Mouse (Mus musculus): ENCODE measurements at regions not wholly inside any gene's neighbourhood (a gene's known extent, or its start where the extent isn't known, plus 50 kb on each side); places are given as distances from the start of the nearest gene placed in this dataset.

DNA sequence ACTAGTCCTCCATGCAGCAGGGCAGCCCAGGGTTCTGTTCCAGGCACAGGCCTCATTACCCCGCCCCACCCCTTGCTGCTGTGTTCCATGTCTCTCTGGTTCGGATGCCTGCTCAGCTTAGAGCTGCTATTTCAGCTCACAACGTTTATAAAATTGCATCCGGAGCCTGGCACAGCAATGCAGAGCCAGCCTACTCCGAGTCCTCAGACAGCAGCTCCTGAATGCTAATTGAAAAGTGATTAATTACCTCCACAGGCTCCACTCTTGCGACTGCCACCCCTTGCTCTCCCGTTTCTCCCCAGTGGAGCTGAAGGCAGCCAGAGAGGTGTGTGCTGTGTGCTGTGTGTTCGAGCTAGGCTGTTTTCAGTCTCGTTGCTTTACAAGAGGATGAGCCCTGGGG, 310.6 kb downstream of the Mroh4 start:
- H3K27ac ChIP-seq (ENCODE audit: insufficient read depth, low read length) = no peak overlapping the region
- H3K4me3 ChIP-seq (ENCODE audit: insufficient read depth, low read length) = no peak overlapping the region

DNA sequence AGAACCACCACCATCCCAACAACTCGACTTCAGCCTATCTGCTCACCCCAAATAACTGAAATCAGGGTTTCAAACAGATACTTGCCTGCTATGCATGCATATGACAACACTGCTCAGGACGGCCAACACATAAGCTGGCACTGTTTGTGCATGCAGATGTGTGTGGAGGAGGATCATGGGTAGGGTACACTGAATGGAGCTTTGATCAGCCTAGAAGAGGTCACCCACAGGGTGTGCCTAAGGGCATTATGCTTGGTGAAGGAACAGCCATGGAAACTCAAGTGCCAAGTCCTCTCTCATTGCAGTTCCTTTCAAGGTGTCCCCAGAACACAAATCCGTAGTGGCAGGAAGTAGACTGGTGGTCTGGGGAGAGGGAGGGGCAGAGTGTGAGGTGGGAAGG, 316.7 kb downstream of the Mroh4 start:
- Histone ChIP-seq H3K4me1 (ENCODE audit: control insufficient read depth, insufficient read depth, low read length) (no peaks in the 10 kb centered on the region), H3K27ac (ENCODE audit: insufficient read depth, low read length) (no peak overlapping the region), H3K4me3 (ENCODE audit: insufficient read depth, low read length) (no peak overlapping the region)
- no peak for TF ChIP-seq CTCF (IDR thresholded peaks at IDR 0.05; ENCODE audit: extremely low read depth, insufficient read depth, low read length)
- TF ChIP-seq POLR2A (IDR thresholded peaks at IDR 0.05; ENCODE audit: extremely low read depth, insufficient read depth, low read length) = no peak

More for the DNA sequence above, 310.6 kb downstream of the Mroh4 start:
- H3K4me1 ChIP-seq (ENCODE audit: control insufficient read depth, insufficient read depth, low read length) = peaks cover 16% of the 10 kb centered on the region
- TF ChIP-seq CTCF (IDR thresholded peaks at IDR 0.05; ENCODE audit: extremely low read depth, insufficient read depth, low read length) = no peak

- H3K27ac ChIP-seq (ENCODE audit: insufficient read depth, low read length) = no peak overlapping the region
- TF ChIP-seq CTCF (IDR thresholded peaks at IDR 0.05; ENCODE audit: extremely low read depth, insufficient read depth, low read length) = no peak
- TF ChIP-seq POLR2A (IDR thresholded peaks at IDR 0.05; ENCODE audit: extremely low read depth, insufficient read depth, low read length) = no peak
- no peaks in the 10 kb centered on the region for H3K4me1 ChIP-seq (ENCODE audit: control insufficient read depth, insufficient read depth, low read length)
- H3K4me3 ChIP-seq (ENCODE audit: insufficient read depth, low read length) = no peak overlapping the region
These were observed 317.7 kb downstream of the Mroh4 start for GRCm38 (mm10) chr15:74318422-74318841.

- Histone ChIP-seq H3K4me1 (ENCODE audit: control insufficient read depth, insufficient read depth, low read length) (no peaks in the 10 kb centered on the region), H3K4me3 (ENCODE audit: insufficient read depth, low read length) (no peak overlapping the region), H3K27ac (ENCODE audit: insufficient read depth, low read length) (no peak overlapping the region)
- TF ChIP-seq CTCF (IDR thresholded peaks at IDR 0.05; ENCODE audit: extremely low read depth, insufficient read depth, low read length) (no peak), POLR2A (IDR thresholded peaks at IDR 0.05; ENCODE audit: extremely low read depth, insufficient read depth, low read length) (no peak)
These were observed 325.1 kb downstream of the Mroh4 start for GRCm38 (mm10) chr15:74311082-74311481.

DNA sequence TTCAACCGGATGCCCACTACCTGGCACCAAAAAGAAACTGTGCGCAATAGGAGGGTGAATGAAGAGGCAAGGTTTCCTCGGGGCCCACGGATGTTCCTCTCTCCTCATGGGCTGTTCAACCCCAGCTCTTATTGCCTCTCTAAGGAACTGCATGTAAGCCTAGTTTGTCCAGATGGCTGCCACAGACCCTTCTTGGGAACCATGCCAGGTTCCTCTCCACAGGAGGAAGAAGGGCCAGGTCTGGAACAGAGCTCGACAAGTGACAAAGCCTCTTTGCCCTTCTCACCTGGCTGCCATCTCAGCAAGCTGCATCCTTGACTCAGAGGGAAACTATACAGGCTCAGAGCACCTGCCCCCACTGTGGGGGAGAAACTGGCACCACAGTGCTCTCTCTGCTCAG, 329.6 kb downstream of the Mroh4 start:
- Histone ChIP-seq H3K4me1 (ENCODE audit: control insufficient read depth, insufficient read depth, low read length) (no peaks in the 10 kb centered on the region), H3K27ac (ENCODE audit: insufficient read depth, low read length) (no peak overlapping the region), H3K4me3 (ENCODE audit: insufficient read depth, low read length) (no peak overlapping the region)
- no peak for TF ChIP-seq CTCF (IDR thresholded peaks at IDR 0.05; ENCODE audit: extremely low read depth, insufficient read depth, low read length)

- H3K4me3 ChIP-seq (ENCODE audit: insufficient read depth, low read length) = no peak overlapping the region
- H3K27ac ChIP-seq (ENCODE audit: insufficient read depth, low read length) = no peak overlapping the region
- H3K4me1 ChIP-seq (ENCODE audit: control insufficient read depth, insufficient read depth, low read length) = no peaks in the 10 kb centered on the region
- TF ChIP-seq POLR2A (IDR thresholded peaks at IDR 0.05; ENCODE audit: extremely low read depth, insufficient read depth, low read length) (no peak), CTCF (IDR thresholded peaks at IDR 0.05; ENCODE audit: extremely low read depth, insufficient read depth, low read length) (no peak)
These were observed 339.9 kb downstream of the Mroh4 start for GRCm38 (mm10) chr15:74296277-74296676.

DNA sequence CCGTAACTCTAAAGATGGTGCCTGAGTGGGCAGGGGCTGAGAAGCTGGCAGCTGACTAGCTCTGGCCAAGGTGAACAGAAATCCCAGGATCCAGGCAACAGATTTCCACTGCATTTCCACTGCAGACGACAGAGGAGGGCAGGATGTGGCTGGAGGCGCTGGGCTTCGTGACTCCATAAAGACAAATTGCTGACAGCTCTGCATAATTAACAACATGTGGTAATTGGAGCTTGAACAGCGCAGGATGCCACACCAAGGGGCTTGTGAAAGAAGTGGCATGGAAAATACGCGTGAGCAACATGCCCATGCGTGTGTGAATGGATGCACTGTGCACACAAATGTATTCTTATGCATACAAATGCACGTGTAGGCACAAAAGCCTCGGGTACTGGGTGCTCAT, 341.5 kb downstream of the Mroh4 start:
- TF ChIP-seq CTCF (IDR thresholded peaks at IDR 0.05; ENCODE audit: extremely low read depth, insufficient read depth, low read length) (no peak), POLR2A (IDR thresholded peaks at IDR 0.05; ENCODE audit: extremely low read depth, insufficient read depth, low read length) (no peak)
- Histone ChIP-seq H3K4me3 (ENCODE audit: insufficient read depth, low read length) (no peak overlapping the region), H3K27ac (ENCODE audit: insufficient read depth, low read length) (no peak overlapping the region), H3K4me1 (ENCODE audit: control insufficient read depth, insufficient read depth, low read length) (no peaks in the 10 kb centered on the region)

DNA sequence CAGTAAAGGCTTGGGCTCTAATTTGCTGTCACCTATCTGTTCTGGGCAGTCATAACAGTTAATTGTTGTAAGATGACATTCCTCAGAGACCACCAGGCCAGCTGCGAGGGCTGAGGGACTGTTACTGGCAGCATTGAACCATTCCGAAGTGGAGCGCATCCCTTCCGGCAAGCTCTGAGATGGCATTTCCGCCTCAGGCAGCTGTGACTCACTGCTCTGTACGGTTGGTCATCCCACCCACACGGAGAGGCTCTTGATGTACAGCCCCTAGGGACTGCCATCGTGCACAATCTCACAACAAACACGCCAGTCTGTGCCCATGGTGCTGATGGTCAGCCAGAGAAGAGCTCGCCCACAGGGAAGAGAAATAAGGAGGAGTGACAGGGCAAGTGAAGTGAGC, 342.0 kb downstream of the Mroh4 start:
- H3K4me1 ChIP-seq (ENCODE audit: control insufficient read depth, insufficient read depth, low read length) = no peaks in the 10 kb centered on the region
- no peak for TF ChIP-seq CTCF (IDR thresholded peaks at IDR 0.05; ENCODE audit: extremely low read depth, insufficient read depth, low read length)
- TF ChIP-seq POLR2A (IDR thresholded peaks at IDR 0.05; ENCODE audit: extremely low read depth, insufficient read depth, low read length) = no peak

DNA sequence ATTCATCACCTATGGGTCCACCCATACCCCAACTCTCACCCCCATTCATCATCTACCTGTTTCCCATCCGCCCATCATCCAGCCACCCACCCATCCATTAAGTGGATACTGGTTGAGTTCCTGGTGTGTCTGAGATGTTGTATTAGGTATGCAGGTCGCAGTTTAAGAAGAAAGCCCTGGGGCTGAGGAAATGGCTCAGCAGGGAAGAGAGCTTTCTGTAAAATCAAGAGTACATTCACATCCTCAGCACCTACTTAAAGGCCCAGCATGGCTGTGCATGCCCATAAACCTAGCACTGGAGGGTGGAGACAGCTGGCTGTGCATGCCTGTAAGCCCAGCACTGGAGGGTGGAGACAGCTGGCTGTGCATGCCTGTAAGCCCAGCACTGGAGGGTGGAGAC, 348.7 kb downstream of the Mroh4 start:
- H3K4me1 ChIP-seq (ENCODE audit: control insufficient read depth, insufficient read depth, low read length) = 0 out of 2 replicates have a peak, but pooled peaks cover 2% of the 10 kb centered on the region
- TF ChIP-seq POLR2A (IDR thresholded peaks at IDR 0.05; ENCODE audit: extremely low read depth, insufficient read depth, low read length) = no peak
- no peak for TF ChIP-seq CTCF (IDR thresholded peaks at IDR 0.05; ENCODE audit: extremely low read depth, insufficient read depth, low read length)
- no peak overlapping the region for H3K4me3 ChIP-seq (ENCODE audit: insufficient read depth, low read length)

More for the DNA sequence above, 342.0 kb downstream of the Mroh4 start:
- no peak overlapping the region for H3K4me3 ChIP-seq (ENCODE audit: insufficient read depth, low read length)
- no peak overlapping the region for H3K27ac ChIP-seq (ENCODE audit: insufficient read depth, low read length)

GRCm38 (mm10) chr15:74283172-74283534, 353.0 kb downstream of the Mroh4 start:
- TF ChIP-seq POLR2A (IDR thresholded peaks at IDR 0.05; ENCODE audit: extremely low read depth, insufficient read depth, low read length) = no peak
- TF ChIP-seq CTCF (IDR thresholded peaks at IDR 0.05; ENCODE audit: extremely low read depth, insufficient read depth, low read length) = no peak
- H3K4me1 ChIP-seq (ENCODE audit: control insufficient read depth, insufficient read depth, low read length) = 0 out of 2 replicates have a peak, but pooled peaks cover 2% of the 10 kb centered on the region
- H3K4me3 ChIP-seq (ENCODE audit: insufficient read depth, low read length) = no peak overlapping the region
- H3K27ac ChIP-seq (ENCODE audit: insufficient read depth, low read length) = no peak overlapping the region

More for the DNA sequence above, 348.7 kb downstream of the Mroh4 start:
- H3K27ac ChIP-seq (ENCODE audit: insufficient read depth, low read length) = no peak overlapping the region

All from cortical plate, adult 2 months (tissue).